Mouse (Mus musculus): ENCODE data around the gene Ankdd1b.

DNA sequence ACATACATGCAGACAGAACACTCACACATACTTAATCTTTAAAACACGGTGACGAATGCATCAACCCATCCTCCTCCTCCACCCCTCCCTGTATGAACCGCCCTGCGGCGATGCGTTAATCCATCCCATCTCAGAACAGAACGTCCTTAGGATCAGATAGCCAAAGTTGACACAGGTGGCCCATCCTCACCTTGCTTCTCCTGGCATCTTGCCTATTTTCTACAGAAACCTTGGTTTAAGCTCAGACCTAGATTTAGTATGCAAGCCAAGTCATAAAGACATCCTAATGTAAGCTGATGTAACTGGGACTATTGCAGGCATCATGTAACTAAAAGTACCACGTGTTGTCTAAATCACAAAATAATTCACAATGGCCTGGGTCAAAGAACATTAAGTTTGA, 54.6 kb downstream of the Ankdd1b start:
- TF ChIP-seq CTCF (IDR thresholded peaks at IDR 0.05; ENCODE audit: low read depth, low read length) (no peak), POLR2A (IDR thresholded peaks at IDR 0.05; ENCODE audit: borderline replicate concordance, low read depth, low read length) (no peak)

Data from bone marrow macrophage, adult 2 months (primary cell).